Mouse (Mus musculus): Measurements from ENCODE around the gene Tcf3. TPM values are rescaled to one million over a fixed set of nuclear protein-coding genes. Genes with fewer than 3 reads are reported as not detected.

The Tcf3 gene
- total and polyA plus RNA-seq, 3 experiments, result 146 to 223 (median 207) TPM

GRCm38 (mm10) chr10:80444339-80445045, 11.0 kb upstream of the Tcf3 start (continued):
- no peak for TF ChIP-seq KAT2A (IDR thresholded peaks at IDR 0.05; ENCODE audit: insufficient replicate concordance, low read length)
- TF ChIP-seq NRF1 (IDR thresholded peaks at IDR 0.05; ENCODE audit: low read depth, low read length), result no peak
- no peak for TF ChIP-seq CHD1 (IDR thresholded peaks at IDR 0.05; ENCODE audit: low read depth, low read length)
- 0 out of 2 replicates have a peak, but pooled peaks have one; percentile 32 for TF ChIP-seq MXI1 (IDR thresholded peaks at IDR 0.05; ENCODE audit: low read depth, low read length)
- TF ChIP-seq ZNF384 (IDR thresholded peaks at IDR 0.05; ENCODE audit: low read depth, low read length), result no peak
- no peak for TF ChIP-seq UBTF (IDR thresholded peaks at IDR 0.05; ENCODE audit: low read depth, low read length)
- no peak for TF ChIP-seq MAX (IDR thresholded peaks at IDR 0.05; ENCODE audit: low read length)
- peak; percentile 18; the same call in 1 of the 2 replicates for TF ChIP-seq ETS1 (conservative IDR thresholded peaks at IDR 0.05; ENCODE audit: low read depth, low read length)
- TF ChIP-seq CTCF (conservative IDR thresholded peaks at IDR 0.05 in 1 of 2, IDR thresholded peaks at IDR 0.05 in 1 of 2; ENCODE audit: low read depth in 2 of 2, low read length in 2 of 2), result no peak
- 0 out of 2 replicates have a peak, but pooled peaks have one; percentile 28 for TF ChIP-seq MEF2A (IDR thresholded peaks at IDR 0.05; ENCODE audit: borderline replicate concordance, low read depth, low read length)
- TF ChIP-seq RCOR1 (conservative IDR thresholded peaks at IDR 0.05; ENCODE audit: low read depth, low read length), result no peak
- no peak for TF ChIP-seq ELF1 (IDR thresholded peaks at IDR 0.05; ENCODE audit: low read depth, low read length)
- peak; percentile 43; the same call in 1 of the 2 replicates for TF ChIP-seq SIN3A (IDR thresholded peaks at IDR 0.05; ENCODE audit: low read length)
- 0 out of 2 replicates have a peak, but pooled peaks have one; percentile 21 for TF ChIP-seq MYC (IDR thresholded peaks at IDR 0.05; ENCODE audit: low read depth, low read length)

GRCm38 (mm10) chr10:80443575-80444278, 10.3 kb upstream of the Tcf3 start:
- Histone ChIP-seq H3K36me3 (replicated peaks in 1 of 2; ENCODE audit: control insufficient read depth in 1 of 2, insufficient read depth in 1 of 2, low read length in 1 of 2) (no peaks in the 10 kb centered on the region), H3K27me3 (replicated peaks) (peaks cover 14% of the 10 kb centered on the region), H3K9me3 (replicated peaks; ENCODE audit: low read length) (no peaks in the 10 kb centered on the region), H3K4me3 (replicated peaks in 1 of 3; ENCODE audit: low read depth in 2 of 3, low read length in 2 of 3, poor library complexity in 1 of 3) (peak overlapping the region in 1 of 3 experiments; percentile 23), H3K27ac (ENCODE audit: insufficient read depth, low read depth) (peak overlapping the region; percentile 97), H3K9ac (ENCODE audit: insufficient read depth, low read depth) (peak overlapping the region; percentile 33; the same call in 1 of the 2 replicates), H3K4me1 (ENCODE audit: control insufficient read depth in 1 of 2, insufficient read depth in 2 of 2) (peaks cover 34 to 70% of the 10 kb centered on the region in 2 experiments), H3K4me2 (ENCODE audit: insufficient read depth, low read depth, poor library complexity, severe bottlenecking) (peak overlapping the region; percentile 48; the same call in 1 of the 2 replicates), H3K79me2 (replicated peaks; ENCODE audit: control insufficient read depth, extremely low read depth, insufficient read depth, poor library complexity, severe bottlenecking) (no peaks in the 10 kb centered on the region)
- dilution Hi-C loops (cut with MboI; ENCODE audit: extremely low pct_ligation_motif_present, extremely low pct_unique_long_range_greater_than_20kb, low sequenced_read_pairs), result no loop called here
- DNase-seq (ENCODE audit: extremely low read depth), result no peak
- TF ChIP-seq ZNF384 (IDR thresholded peaks at IDR 0.05; ENCODE audit: low read depth, low read length) (peak; percentile 92), BHLHE40 (IDR thresholded peaks at IDR 0.05; ENCODE audit: low read depth, low read length) (no peak), NELFE (IDR thresholded peaks at IDR 0.05; ENCODE audit: low read depth, low read length) (no peak), USF2 (conservative IDR thresholded peaks at IDR 0.05; ENCODE audit: low read depth, low read length) (no peak), ZKSCAN1 (IDR thresholded peaks at IDR 0.05; ENCODE audit: borderline replicate concordance, low read depth, low read length) (no peak), MYC (IDR thresholded peaks at IDR 0.05; ENCODE audit: low read depth, low read length) (no peak), EP300 (IDR thresholded peaks at IDR 0.05; ENCODE audit: low read length) (no peak)
- in situ Hi-C loops (cut with MboI; ENCODE audit: low pct_ligation_motif_present, low pct_unique_long_range_greater_than_20kb, low sequenced_read_pairs), result loop anchor here (25.0 kb wide), 1 partner anchor 244 kb away; the partner anchor contains the start of gene Mknk2

Data from CH12.LX (cell line).